Mouse (Mus musculus) c-Kit-negative CD71-positive TER-119-positive erythroid progenitor cells, embryonic 14.5 days (primary cell): Measurements from ENCODE around the gene Pld1.

Source experiments
- DNase-seq: peaks from one replicate; pipeline ENCODE4 v3.0.0-alpha.2; 2013; ENCODE audit warnings: low read depth, low spot score

Pld1 gene

DNA sequence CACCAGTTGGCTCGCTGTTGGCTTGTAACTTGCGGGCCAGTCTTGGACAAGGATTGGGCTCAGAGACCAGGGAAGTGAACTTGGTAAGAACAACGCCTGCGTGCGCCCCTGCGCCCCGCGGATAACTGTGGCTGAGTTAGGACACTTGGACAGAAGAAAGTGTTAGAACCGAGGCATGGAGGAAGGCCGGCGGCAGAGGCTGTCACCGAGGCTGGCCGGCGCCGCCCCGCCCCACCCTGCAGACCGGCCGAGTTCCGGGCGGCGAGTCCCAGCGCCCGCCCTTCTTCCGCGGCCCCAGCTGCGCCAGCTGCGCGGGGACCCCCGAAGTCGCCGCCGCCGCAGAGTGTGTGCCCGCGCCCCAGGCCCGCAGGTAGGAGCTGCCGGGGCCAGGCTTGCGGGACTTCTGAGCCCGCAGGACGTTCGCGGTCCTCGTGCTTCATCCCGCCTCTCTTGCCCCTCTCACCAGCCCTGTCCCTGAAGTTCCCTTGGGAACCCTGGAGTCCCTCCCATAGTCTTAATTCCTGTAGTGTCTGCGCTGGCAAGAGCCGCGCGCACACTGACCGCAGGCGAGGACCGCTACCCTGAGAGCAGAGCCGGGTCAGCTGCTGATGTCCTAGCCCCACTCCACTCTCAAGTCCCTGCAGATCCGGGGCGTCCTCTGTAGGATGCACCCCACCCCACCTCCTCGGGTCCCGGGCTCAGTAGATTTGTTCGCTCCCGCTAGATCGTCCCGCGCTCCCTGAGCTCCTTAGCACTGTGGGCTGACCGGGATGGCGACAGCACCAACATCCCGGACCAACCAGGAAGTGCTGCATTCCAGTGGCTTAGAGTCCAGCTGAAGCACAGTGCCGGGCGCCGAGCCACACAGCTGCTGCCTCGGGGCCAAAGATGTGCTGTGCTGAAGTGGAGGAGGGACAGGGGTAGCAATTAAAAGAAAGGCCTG lies at the start of gene Pld1:
Gene Pld1, plus strand, starts transcription at position 315 of the 943 bp plus-strand sequence.
- no peak for DNase-seq

DNA sequence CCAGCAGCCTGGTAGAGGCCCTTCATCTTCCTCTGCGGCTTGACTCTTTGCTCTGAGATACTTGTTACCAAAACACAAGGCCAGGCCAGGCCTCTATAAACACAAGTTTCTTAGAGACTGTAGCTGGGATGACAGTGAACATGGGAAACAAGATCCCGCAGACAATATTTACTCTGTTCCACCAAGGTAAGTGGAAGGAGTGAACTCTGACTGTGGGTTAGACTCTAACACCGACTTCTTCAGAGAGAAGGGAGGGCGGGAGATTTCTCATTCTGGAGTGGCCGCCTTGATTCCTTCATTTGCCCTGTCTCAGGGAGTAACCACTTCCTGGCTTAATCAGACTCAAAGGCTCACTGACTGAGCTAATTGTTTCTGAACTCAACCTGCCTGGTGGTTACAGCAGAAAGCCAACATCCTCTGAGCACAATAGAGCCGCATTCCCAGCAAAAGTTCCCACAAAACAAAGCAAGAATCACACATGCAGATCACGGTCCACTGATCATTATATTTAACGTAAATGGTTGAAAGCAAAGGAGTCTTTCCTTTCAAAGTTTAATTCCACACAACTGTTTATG lies 42.1 kb upstream of the Pld1 start, which contains the start of gene Tmem212:
Gene Tmem212, minus strand, starts transcription at position 51 of the 575 bp plus-strand sequence.
- no peak for DNase-seq

DNA sequence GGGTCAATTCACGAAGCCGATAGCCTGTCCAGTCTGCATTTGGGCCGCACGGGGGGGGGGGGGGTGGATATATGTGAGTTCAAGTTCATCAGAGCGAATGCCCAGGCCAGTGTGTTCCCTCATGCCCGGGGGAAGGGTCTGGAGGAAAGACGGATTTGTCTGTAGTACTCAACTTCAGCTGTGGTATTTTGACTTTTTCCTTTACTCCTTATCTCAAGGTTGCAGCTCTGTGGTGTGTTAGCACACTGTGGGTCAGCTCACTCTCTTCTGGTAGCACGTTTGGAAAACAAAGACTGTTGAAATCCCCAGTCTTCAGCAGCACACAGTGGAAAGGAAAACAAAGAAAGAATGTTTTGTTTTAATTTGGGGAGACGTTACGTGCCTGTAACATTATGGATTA lies 40.3 kb upstream of the Pld1 start:
- no peak for DNase-seq

DNA sequence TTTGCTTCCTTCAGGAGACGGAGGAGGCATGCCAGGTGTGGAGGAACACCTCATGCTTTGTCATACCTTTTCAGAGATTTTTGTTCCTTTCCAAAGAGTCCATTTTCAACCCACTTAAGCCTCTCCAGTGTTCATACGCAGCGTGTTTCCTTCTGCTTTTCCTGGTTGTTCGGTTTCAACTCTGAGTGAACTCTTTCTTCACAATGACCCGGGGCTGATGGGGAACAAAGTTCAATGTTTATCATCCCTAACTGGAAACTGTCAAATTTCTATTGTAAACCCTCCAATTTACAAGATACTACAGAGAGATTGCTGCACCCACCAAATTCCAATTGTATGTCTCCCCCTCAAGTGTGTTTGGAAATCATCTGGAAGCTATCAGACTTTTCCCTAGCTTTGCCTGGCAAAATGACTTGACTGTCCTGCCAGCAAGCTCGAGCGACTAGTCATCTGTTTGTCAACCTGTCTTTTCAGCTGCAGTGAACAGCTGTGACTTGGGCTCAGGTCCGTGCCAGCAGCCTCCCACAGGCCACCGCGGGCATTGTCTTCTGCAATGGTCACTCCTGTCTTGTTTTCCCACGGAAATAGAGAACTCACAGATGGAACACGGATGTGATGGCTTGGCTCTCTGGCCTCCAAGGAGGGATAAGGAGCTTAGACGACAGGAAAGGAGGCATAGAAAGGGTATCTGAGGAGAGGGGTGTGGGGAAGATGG lies 39.3 kb upstream of the Pld1 start:
- no peak for DNase-seq

DNA sequence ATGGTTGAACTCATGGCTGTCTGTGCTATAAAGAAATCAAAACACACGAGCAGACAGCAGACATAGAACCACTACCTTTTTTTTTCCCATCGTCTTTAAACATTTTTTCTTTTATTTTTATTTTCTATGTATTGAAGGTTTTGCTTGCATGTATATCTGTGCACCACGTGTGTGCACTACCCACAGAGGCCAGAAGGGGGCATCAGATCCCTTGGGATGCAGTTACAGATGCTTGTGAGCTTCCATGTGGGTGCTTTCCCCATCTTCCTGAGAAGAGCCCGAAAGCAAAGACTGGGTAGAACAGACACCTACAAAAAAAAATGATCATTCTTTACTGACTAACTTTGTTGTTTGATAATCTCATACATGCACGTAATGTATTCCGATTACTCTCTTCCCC lies 36.6 kb upstream of the Pld1 start:
- DNase-seq, result no peak

DNA sequence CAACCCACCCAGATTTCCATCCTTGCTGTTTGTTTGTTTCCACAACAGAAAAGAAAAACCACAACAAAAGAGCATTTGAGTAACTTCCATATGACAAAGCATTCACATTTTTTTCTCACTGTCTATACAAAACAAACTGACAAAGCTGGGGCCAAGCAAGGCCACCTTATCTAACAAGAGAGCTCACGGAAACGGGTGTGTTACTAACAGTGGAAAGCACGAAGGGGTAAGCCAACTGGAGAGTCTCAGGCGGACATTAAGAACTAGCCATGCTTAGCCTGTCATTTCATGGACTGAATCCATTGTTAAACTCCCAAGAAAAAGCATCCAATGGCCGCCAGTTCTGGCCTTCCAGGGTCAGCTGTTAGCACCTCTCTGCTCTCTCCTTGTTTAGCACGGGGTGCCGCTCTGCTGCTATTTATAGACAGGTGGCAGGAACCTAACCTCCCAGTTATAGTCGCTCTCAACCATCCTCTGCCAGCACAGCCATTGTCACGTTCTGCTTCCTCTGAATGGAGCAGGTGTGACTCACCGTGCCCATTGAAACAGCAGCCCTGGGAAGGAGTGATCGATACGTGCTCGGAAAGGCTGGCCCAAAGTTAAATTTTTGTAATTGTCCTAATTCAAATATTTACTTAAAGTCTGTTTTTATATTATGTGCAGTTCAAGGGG lies 33.7 kb upstream of the Pld1 start:
- DNase-seq, result no peak

DNA sequence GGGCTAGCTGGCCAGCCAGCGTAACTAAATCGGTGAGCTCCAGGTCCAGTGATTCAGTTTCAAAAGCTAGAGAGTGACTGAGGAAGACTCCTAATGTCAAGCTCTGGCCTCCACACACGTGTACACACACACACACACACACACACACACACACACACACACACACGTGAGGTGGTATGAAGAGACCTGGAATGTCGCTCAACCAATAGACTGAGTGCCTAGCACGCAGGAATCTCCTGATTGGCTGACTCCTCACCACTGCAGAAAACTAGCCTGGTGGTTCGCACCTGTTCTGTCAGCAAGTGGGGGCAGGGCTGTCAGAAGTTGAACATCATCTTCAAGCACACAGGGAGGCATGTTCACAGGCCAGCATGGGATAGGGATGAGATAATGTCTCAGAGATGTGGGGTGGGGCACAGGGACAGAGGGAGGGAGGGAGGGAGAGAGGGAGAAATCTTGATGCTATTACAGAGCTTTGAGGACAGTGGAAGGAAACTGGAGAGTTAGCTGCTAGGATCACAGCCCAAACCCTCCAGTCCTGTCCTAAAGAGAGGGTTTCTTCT lies 31.8 kb upstream of the Pld1 start:
- no peak for DNase-seq

DNA sequence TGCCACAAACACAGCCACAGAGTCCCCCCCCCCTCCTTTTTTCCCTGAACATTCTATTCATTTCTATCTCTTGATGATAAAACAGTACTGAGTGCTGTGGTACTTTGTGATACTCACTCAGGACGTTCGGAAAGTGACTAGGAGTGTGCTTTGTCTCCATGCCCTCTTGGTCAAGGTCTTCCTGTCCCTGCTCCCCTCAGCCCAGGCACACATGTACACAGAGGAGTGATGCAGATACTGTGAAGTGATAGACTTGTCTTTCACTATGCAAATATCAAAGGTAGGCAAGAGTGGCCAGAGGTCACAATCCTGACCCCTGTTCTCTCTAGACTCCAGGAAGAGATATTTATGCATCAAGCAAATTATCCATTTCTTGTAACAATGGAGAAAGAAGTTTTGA lies 31.2 kb upstream of the Pld1 start:
- no peak for DNase-seq

DNA sequence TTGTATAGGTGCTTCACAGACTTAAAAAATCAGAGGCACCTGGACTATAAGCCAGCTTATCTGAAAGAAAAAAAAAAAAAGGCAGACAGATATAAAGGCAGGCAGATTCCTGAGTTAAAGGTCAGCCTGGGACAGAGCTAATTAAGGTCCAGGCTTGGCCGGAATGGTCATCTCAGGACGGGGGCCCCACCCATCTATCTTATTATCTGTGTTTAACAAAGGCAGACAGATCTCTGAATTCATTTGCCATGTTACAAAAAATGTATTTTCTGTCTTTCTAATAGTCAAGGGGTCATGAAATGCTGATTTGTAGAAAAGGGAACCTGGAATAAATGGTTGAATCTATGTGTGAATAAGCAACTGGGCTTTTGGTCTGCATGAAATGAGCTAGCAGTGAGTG lies 30.2 kb upstream of the Pld1 start:
- no peak for DNase-seq

DNA sequence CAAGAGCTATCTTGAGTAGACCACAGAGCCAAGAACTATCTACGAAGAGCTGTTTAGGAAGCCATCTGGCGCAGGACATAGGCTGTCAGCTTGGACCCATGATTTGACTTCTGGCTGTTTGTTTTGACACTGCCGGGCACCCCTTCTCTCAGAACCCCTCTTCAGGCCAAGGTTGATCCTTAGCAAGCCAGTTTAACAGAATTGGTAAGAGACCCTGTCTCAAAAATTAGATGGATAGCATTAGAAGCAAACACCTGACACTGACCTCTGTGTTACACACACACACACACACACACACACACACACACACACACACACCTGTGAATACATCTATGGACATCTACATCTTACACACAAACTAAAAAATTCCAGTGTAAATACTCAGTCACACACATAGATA lies 29.5 kb upstream of the Pld1 start:
- no peak for DNase-seq

DNA sequence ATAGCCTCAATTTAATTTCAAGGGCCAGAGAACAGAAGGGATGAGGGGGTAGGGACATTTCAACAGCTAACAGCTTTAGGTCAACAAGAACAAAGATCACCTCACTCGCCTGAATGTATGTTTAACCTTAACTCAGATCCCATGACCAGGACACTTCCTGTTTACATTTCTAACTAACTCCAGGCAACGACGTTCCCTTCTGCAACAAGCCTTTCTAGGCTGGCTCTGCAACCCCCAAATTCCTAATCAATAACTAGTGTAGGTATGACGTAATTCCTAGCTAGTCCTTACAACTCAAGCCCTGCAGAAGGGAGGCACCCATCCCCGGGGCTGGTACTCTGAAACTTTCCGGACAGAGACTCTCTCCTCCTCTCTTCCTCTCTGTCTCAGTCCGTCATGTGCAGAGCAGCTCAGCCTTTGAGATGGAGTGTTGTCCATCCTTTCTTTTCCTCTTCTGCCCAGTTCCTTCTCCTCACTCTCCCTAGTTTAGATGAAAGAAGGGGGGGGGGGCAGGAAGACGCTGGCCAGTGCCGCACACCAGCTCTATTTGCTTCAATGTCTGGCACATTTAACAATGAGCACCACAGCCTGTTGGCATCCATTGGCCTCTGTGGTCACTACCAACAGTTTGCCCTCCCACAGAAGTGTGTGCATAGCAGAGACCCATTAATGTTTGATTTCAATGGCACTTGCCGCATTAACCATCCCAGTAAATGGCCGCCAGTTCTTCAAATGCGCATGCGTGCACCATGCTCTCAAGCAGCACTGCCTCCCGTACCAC lies 19.6 kb upstream of the Pld1 start:
- DNase-seq, result no peak

DNA sequence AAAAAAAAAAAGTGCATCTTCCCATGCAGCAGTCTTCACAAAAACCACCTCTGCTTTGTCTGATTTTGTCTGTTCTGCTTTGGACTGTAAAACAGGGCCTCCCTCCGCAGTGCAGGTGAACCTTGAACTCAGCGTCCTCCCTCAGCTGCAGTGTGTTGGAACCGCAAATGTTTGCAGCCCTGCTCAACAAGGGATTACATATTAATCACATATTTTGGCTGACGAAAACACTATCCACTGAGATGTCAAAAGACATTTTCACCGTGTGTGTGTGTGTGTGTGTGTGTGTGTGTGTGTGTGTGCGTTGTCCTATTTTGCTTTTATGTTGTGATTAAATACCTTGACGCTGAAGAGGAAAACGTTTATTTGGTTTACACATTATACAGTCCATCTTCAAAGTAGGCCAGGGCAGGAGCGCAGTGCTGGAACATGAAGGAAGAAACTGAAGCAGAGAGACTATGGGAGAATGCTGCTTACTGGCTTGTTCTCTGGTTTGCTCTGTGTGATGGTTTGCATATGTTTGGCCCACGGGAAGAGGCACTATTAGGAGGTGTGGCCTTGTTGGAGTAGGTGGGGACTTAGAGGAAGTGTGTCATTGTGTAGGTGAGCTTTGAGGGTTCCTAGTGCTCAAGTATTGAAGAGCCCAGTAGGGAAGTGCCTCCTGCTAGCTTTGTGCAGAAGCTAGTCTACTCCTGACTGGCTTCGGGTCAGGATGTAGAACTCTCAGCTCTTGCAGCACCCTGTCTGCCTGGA lies 17.1 kb upstream of the Pld1 start:
- DNase-seq, result no peak

DNA sequence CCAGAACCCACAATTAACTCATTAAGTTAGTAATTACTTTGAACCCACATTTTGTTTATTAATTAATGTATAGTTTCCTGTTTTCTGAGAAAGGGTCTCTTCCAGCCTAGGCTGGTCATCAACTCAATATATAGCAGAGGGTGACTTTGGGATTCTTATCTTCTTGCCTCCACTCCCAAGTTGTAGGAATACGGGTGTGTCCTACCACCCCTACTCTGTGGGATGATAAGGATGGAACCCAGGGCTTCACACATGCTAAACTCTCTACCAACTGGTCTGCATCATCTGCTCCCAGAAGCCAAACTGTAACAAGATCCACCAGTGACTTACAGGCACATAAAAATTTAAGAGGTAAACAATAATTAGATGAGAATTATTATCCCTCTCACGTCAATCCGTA lies 14.5 kb upstream of the Pld1 start:
- no peak for DNase-seq

DNA sequence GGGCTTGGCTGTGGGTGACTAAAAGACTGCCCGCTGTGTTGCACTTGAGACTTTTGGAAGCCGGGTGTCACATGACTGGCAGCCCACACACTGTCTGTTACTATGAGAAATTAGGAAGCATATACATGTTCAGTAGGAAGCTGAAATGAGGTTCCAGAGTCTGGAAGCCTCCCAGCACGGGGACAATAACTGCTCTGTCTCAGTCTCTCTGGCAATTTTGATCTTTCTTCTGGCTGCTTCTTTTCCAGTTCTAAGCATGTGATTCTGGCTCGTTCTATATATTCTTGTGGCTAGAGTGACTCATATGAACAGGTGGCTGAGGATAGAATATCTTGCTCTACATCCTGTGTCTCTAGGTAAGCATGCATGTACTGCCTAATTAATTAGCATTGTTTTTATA lies 9.3 kb upstream of the Pld1 start:
- no peak for DNase-seq

DNA sequence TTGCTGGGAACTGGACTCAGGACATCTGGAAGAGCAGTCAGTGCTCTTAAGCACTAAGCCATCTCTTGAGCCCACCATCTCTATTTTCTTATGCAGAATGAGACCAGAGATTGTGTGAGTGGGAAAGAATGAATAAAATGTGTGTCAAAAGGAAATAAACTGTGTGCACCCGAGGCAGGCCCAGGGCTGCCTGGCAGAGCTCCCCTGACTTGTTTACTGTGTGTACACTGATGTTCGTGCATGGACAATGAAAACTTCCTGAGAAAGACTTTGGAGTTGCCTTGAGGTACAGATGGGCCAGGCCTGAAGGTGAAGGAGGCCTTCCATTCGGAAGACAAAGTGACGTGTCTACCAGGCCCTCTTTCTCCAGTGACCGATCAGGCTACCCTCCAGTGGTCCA lies 6.1 kb upstream of the Pld1 start:
- DNase-seq, result no peak

DNA sequence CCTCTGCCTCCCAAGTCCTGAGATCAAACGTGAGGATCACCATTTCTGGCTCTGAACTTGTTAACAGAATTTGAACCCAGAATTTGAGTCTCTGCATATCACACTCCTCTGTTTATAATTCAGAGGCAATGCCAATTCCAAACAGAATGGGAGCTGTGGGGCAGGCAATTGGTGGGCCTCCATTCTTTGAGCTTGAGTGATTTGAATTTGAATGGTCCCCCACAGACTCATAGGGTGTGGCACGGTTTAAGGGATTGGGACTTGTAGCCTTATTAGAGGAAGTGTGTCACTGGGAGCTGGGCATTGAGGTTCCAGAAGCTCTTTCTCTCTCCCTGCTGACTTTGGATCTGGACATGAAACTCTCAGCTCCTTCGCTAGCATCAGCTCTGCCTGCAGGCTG lies 2.9 kb upstream of the Pld1 start:
- no peak for DNase-seq

DNA sequence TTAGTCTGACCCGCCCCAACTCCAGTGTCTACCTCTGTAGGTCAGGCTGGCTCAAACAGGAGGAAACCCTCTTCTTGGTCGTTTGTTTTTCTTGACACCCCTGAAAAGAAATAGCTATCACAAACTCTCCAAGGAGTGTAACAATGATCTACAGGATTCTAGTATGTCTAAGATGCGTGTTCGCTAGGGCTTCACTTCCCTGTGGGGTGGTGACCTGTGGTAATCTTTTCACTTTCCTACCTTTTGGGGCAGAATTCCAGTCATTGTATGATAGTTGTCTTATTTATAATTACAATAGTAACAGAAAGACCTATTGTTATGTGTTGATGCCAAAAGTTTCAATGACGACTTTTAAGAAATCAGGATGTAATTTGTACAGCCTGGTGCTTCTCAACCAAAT lies 1.8 kb upstream of the Pld1 start:
- DNase-seq, result no peak

DNA sequence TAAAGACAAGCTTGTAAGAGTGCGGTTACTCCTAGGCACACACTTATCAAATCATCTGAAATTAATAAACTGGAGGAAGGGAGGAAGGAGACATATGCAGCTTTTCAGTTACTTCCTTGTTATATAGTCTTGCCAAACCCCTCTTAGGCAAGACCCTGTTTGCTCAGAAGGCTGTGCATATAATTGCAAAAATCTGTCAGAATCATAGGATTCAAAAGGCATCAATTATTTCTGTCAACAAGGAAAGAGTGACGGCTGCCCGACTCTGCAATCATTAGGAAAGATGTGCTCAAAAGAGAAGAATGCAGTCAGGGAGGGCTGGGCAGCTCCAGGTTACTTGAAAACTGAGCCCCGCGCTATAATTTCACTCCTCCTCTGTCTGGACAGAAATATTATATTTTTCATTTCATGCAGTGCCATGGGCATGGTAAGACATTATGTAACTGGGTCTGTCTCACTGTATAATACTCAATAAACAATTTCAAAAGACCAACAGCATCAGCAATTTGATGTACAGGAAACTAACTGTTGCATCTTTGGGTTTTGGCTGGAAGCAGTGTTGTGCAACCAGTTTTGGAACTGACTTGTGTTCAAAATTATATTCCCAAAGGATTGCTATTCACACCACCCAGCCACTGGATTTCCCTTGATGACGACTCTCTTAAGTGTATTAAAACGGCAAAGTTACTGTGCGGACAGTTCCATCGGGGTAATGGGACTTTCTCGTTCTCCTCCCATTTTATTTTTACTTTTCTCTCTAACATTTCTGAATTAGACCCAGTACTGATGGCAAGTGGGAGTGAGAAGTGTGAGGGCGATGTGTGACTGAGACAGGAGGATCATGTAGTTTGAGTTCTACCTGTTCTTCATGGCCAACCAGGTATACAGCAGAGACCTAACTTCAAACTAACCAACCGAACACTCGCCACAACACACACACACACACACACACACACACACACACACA lies 1.1 kb upstream of the Pld1 start:
- no peak for DNase-seq

DNA sequence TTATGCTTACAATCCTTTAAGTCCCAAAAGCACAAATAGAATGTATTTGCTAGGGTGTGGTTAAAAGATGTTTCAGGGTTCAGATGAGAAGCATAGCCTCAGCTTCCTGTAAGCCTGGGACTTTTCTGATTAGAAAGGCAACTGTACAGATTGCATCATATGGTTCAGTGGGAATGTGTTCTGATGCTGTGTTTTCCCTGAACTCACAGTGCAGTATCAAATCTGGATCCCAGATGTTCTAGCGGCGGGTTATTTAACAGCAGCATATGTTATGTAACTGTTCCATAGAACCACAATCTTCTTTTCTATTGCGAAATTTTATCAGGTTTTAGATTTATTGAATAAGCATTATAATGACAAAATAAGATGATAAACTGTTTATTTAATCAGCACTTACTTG lies 3.1 kb downstream of the Pld1 start:
- DNase-seq, result no peak
